Mouse (Mus musculus): Measurements from ENCODE around the gene Ccdc149. TPM values are rescaled to one million over a fixed set of nuclear protein-coding genes. Genes with fewer than 3 reads are reported as not detected.
A peak's percentile ranks its signal among the peaks of the same experiment; 100 is the strongest.

Gene Ccdc149
- polyA plus RNA-seq, 1 experiment from 2014 or later = 8.5 TPM

GRCm38 (mm10) chr5:52461434-52462124 is 9.7 kb downstream of the Ccdc149 start:
- H3K36me3 ChIP-seq (ENCODE audit: control insufficient read depth, insufficient read depth, low read length) = no peaks in the 10 kb centered on the region
- no peak overlapping the region for H3K9ac ChIP-seq (ENCODE audit: low read length)
- H3K27me3 ChIP-seq (replicated peaks; ENCODE audit: control insufficient read depth, insufficient read depth, low read length) = no peaks in the 10 kb centered on the region
- H3K4me3 ChIP-seq (ENCODE audit: low read depth, low read length) = no peak overlapping the region
- no peak for ATAC-seq
- 75% methylated on average over 6 of the region's 6 CpGs for WGBS
- H3K4me2 ChIP-seq (ENCODE audit: low read length) = no peak overlapping the region
- no peak for DNase-seq (ENCODE audit: low spot score)
- peaks cover 4% of the 10 kb centered on the region; the same call in 1 of the 2 replicates for H3K4me1 ChIP-seq (ENCODE audit: control insufficient read depth, insufficient read depth, low read length)
- H3K9me3 ChIP-seq (replicated peaks; ENCODE audit: control insufficient read depth, low read length) = peaks cover 11% of the 10 kb centered on the region
- H3K27ac ChIP-seq (ENCODE audit: low read depth, low read length) = no peak overlapping the region

GRCm38 (mm10) chr5:52459308-52459707 is 12.0 kb downstream of the Ccdc149 start:
- H3K4me3 ChIP-seq (ENCODE audit: low read depth, low read length) = no peak overlapping the region
- H3K27me3 ChIP-seq (replicated peaks; ENCODE audit: control insufficient read depth, insufficient read depth, low read length) = no peaks in the 10 kb centered on the region
- 89% methylated on average over 4 of the region's 4 CpGs for WGBS
- H3K27ac ChIP-seq (ENCODE audit: low read depth, low read length) = no peak overlapping the region
- no peak overlapping the region for H3K4me2 ChIP-seq (ENCODE audit: low read length)
- H3K36me3 ChIP-seq (ENCODE audit: control insufficient read depth, insufficient read depth, low read length) = no peaks in the 10 kb centered on the region
- no peak for ATAC-seq
- peaks cover 4% of the 10 kb centered on the region; the same call in 1 of the 2 replicates for H3K4me1 ChIP-seq (ENCODE audit: control insufficient read depth, insufficient read depth, low read length)
- DNase-seq (ENCODE audit: low spot score) = no peak
- no peak overlapping the region for H3K9ac ChIP-seq (ENCODE audit: low read length)
- H3K9me3 ChIP-seq (replicated peaks; ENCODE audit: control insufficient read depth, low read length) = no peaks in the 10 kb centered on the region

GRCm38 (mm10) chr5:52457154-52457553 is 14.2 kb downstream of the Ccdc149 start:
- ATAC-seq (peak; percentile 69; the same call in 1 of the 2 replicates), DNase-seq (ENCODE audit: low spot score) (peak; percentile 48)
- Histone ChIP-seq H3K36me3 (ENCODE audit: control insufficient read depth, insufficient read depth, low read length) (no peaks in the 10 kb centered on the region), H3K4me2 (ENCODE audit: low read length) (no peak overlapping the region), H3K4me3 (ENCODE audit: low read depth, low read length) (no peak overlapping the region), H3K27me3 (replicated peaks; ENCODE audit: control insufficient read depth, insufficient read depth, low read length) (no peaks in the 10 kb centered on the region), H3K27ac (ENCODE audit: low read depth, low read length) (no peak overlapping the region), H3K9ac (ENCODE audit: low read length) (no peak overlapping the region), H3K4me1 (ENCODE audit: control insufficient read depth, insufficient read depth, low read length) (peaks cover 4% of the 10 kb centered on the region; the same call in 1 of the 2 replicates), H3K9me3 (replicated peaks; ENCODE audit: control insufficient read depth, low read length) (no peaks in the 10 kb centered on the region)
- 61% methylated on average over 6 of the region's 6 CpGs for WGBS

- H3K27me3 ChIP-seq (replicated peaks; ENCODE audit: control insufficient read depth, insufficient read depth, low read length) = no peaks in the 10 kb centered on the region
- no peaks in the 10 kb centered on the region for H3K4me1 ChIP-seq (ENCODE audit: control insufficient read depth, insufficient read depth, low read length)
- H3K9ac ChIP-seq (ENCODE audit: low read length) = no peak overlapping the region
- DNase-seq (ENCODE audit: low spot score) (no peak), ATAC-seq (no peak)
- no peaks in the 10 kb centered on the region for H3K9me3 ChIP-seq (replicated peaks; ENCODE audit: control insufficient read depth, low read length)
- WGBS = 85% methylated on average over 9 of the region's 9 CpGs
- H3K4me3 ChIP-seq (ENCODE audit: low read depth, low read length) = no peak overlapping the region
- no peak overlapping the region for H3K4me2 ChIP-seq (ENCODE audit: low read length)
- no peak overlapping the region for H3K27ac ChIP-seq (ENCODE audit: low read depth, low read length)
- H3K36me3 ChIP-seq (ENCODE audit: control insufficient read depth, insufficient read depth, low read length) = no peaks in the 10 kb centered on the region
These were observed 20.5 kb downstream of the Ccdc149 start for GRCm38 (mm10) chr5:52450821-52451220.

GRCm38 (mm10) chr5:52449187-52449586 is 22.1 kb downstream of the Ccdc149 start:
- Histone ChIP-seq H3K4me1 (ENCODE audit: control insufficient read depth, insufficient read depth, low read length) (no peaks in the 10 kb centered on the region), H3K36me3 (ENCODE audit: control insufficient read depth, insufficient read depth, low read length) (no peaks in the 10 kb centered on the region), H3K4me2 (ENCODE audit: low read length) (no peak overlapping the region), H3K9ac (ENCODE audit: low read length) (no peak overlapping the region), H3K9me3 (replicated peaks; ENCODE audit: control insufficient read depth, low read length) (no peaks in the 10 kb centered on the region), H3K27me3 (replicated peaks; ENCODE audit: control insufficient read depth, insufficient read depth, low read length) (no peaks in the 10 kb centered on the region), H3K4me3 (ENCODE audit: low read depth, low read length) (no peak overlapping the region), H3K27ac (ENCODE audit: low read depth, low read length) (no peak overlapping the region)
- WGBS = 74% methylated on average over 8 of the region's 8 CpGs
- DNase-seq (ENCODE audit: low spot score) = no peak
- no peak for ATAC-seq

- Histone ChIP-seq H3K9me3 (replicated peaks; ENCODE audit: control insufficient read depth, low read length) (peaks cover 3% of the 10 kb centered on the region), H3K4me2 (ENCODE audit: low read length) (peak overlapping the region; percentile 26; the same call in 1 of the 2 replicates), H3K27ac (ENCODE audit: low read depth, low read length) (no peak overlapping the region), H3K9ac (ENCODE audit: low read length) (no peak overlapping the region), H3K4me3 (ENCODE audit: low read depth, low read length) (no peak overlapping the region), H3K27me3 (replicated peaks; ENCODE audit: control insufficient read depth, insufficient read depth, low read length) (no peaks in the 10 kb centered on the region), H3K4me1 (ENCODE audit: control insufficient read depth, insufficient read depth, low read length) (no peaks in the 10 kb centered on the region), H3K36me3 (ENCODE audit: control insufficient read depth, insufficient read depth, low read length) (no peaks in the 10 kb centered on the region)
- DNase-seq (ENCODE audit: low spot score) = peak; percentile 34
- 40% methylated on average over 11 of the region's 11 CpGs for WGBS
- no peak for ATAC-seq
These were observed 31.0 kb downstream of the Ccdc149 start for GRCm38 (mm10) chr5:52440278-52440677.

GRCm38 (mm10) chr5:52438946-52439345 is 32.4 kb downstream of the Ccdc149 start:
- H3K9me3 ChIP-seq (replicated peaks; ENCODE audit: control insufficient read depth, low read length) = peaks cover 3% of the 10 kb centered on the region
- H3K4me2 ChIP-seq (ENCODE audit: low read length) = no peak overlapping the region
- no peak overlapping the region for H3K9ac ChIP-seq (ENCODE audit: low read length)
- no peak for DNase-seq (ENCODE audit: low spot score)
- WGBS = 83% methylated on average over 7 of the region's 7 CpGs
- H3K4me1 ChIP-seq (ENCODE audit: control insufficient read depth, insufficient read depth, low read length) = no peaks in the 10 kb centered on the region
- no peak for ATAC-seq
- no peaks in the 10 kb centered on the region for H3K36me3 ChIP-seq (ENCODE audit: control insufficient read depth, insufficient read depth, low read length)
- H3K4me3 ChIP-seq (ENCODE audit: low read depth, low read length) = no peak overlapping the region
- H3K27me3 ChIP-seq (replicated peaks; ENCODE audit: control insufficient read depth, insufficient read depth, low read length) = no peaks in the 10 kb centered on the region
- no peak overlapping the region for H3K27ac ChIP-seq (ENCODE audit: low read depth, low read length)

- H3K4me3 ChIP-seq (ENCODE audit: low read depth, low read length) = no peak overlapping the region
- no peaks in the 10 kb centered on the region for H3K36me3 ChIP-seq (ENCODE audit: control insufficient read depth, insufficient read depth, low read length)
- ATAC-seq (no peak), DNase-seq (ENCODE audit: low spot score) (no peak)
- H3K27ac ChIP-seq (ENCODE audit: low read depth, low read length) = no peak overlapping the region
- no peaks in the 10 kb centered on the region for H3K9me3 ChIP-seq (replicated peaks; ENCODE audit: control insufficient read depth, low read length)
- no peak overlapping the region for H3K9ac ChIP-seq (ENCODE audit: low read length)
- H3K4me2 ChIP-seq (ENCODE audit: low read length) = no peak overlapping the region
- H3K27me3 ChIP-seq (replicated peaks; ENCODE audit: control insufficient read depth, insufficient read depth, low read length) = no peaks in the 10 kb centered on the region
- WGBS = 95% methylated on average over 6 of the region's 6 CpGs
- H3K4me1 ChIP-seq (ENCODE audit: control insufficient read depth, insufficient read depth, low read length) = 0 out of 2 replicates have a peak, but pooled peaks cover 2% of the 10 kb centered on the region
These were observed 35.8 kb downstream of the Ccdc149 start for GRCm38 (mm10) chr5:52435533-52435932.

GRCm38 (mm10) chr5:52431276-52431844 is 40.0 kb downstream of the Ccdc149 start:
- Histone ChIP-seq H3K4me1 (ENCODE audit: control insufficient read depth, insufficient read depth, low read length) (0 out of 2 replicates have a peak, but pooled peaks cover 2% of the 10 kb centered on the region), H3K27ac (ENCODE audit: low read depth, low read length) (no peak overlapping the region), H3K9me3 (replicated peaks; ENCODE audit: control insufficient read depth, low read length) (no peaks in the 10 kb centered on the region), H3K27me3 (replicated peaks; ENCODE audit: control insufficient read depth, insufficient read depth, low read length) (no peaks in the 10 kb centered on the region), H3K9ac (ENCODE audit: low read length) (no peak overlapping the region), H3K4me3 (ENCODE audit: low read depth, low read length) (no peak overlapping the region), H3K4me2 (ENCODE audit: low read length) (no peak overlapping the region), H3K36me3 (ENCODE audit: control insufficient read depth, insufficient read depth, low read length) (no peaks in the 10 kb centered on the region)
- DNase-seq (ENCODE audit: low spot score) (no peak), ATAC-seq (no peak)
- 77% methylated on average over 8 of the region's 8 CpGs for WGBS

Measured in forebrain, embryonic 14.5 days (tissue).